Mouse (Mus musculus) heart, embryonic 16.5 days (tissue): Measurements from ENCODE around the gene Amot. TPM values are rescaled to one million over a fixed set of nuclear protein-coding genes. Genes with fewer than 3 reads are reported as not detected.
A peak's percentile ranks its signal among the peaks of the same experiment; 100 is the strongest.

ENCODE experiments used
- ATAC-seq: fragments of 200-750 bp; cut with Nextera tagmentation; replicated peaks from 2 replicates; pipeline ENCODE4 v1.8.0; 2017; ENCODE audit warnings: moderate number of reproducible peaks; ENCODE audit not compliant: insufficient read depth, low FRiP score; ENCODE audit errors: extremely low read depth
- H3K27ac ChIP-seq: fragments of 300-500 bp; sonication (generic); 2 replicates; pipeline ENCODE4 v1.5.1; 2014; ENCODE audit warnings: mild to moderate bottlenecking, low read length, control low read depth, moderate library complexity
- H3K27me3 ChIP-seq: fragments of 300-500 bp; sonication (generic); 2 replicates; pipeline ENCODE4 v1.6.1; 2014; ENCODE audit warnings: low read length, mixed read lengths; ENCODE audit not compliant: control insufficient read depth, insufficient read depth
- H3K36me3 ChIP-seq: fragments of 300-500 bp; sonication (generic); 2 replicates; pipeline ENCODE4 v1.6.1; 2014; ENCODE audit not compliant: control insufficient read depth, insufficient read depth
- H3K4me1 ChIP-seq: fragments of 300-500 bp; sonication (generic); 2 replicates; pipeline ENCODE4 v1.6.1; 2014; ENCODE audit warnings: low read length, mixed read lengths; ENCODE audit not compliant: control insufficient read depth, insufficient read depth
- H3K4me2 ChIP-seq: fragments of 300-500 bp; sonication (generic); 2 replicates; pipeline ENCODE4 v1.6.1; 2014; ENCODE audit warnings: low read depth, mild to moderate bottlenecking, control low read depth, low read length
- H3K4me3 ChIP-seq: fragments of 300-500 bp; sonication (generic); 2 replicates; pipeline ENCODE4 v1.5.1; 2014; ENCODE audit warnings: mild to moderate bottlenecking, control low read depth, low read length
- H3K9ac ChIP-seq: fragments of 300-500 bp; sonication (generic); 2 replicates; pipeline ENCODE4 v1.6.1; 2014; ENCODE audit warnings: low read length, control low read depth
- H3K9me3 ChIP-seq: fragments of 300-500 bp; sonication (generic); replicated peaks from 2 replicates; pipeline ENCODE4 v1.6.1; 2016; ENCODE audit warnings: low read length; ENCODE audit not compliant: control insufficient read depth
- WGBS: fragments of 180-500 bp; shearing (Covaris S2); extraction: QIAGEN DNeasy Blood & Tissue Kit; methylation state at CpG from one replicate; pipeline ENCODE4 v1.1.7; 2014; 5-methylcytosine and 5-hydroxymethylcytosine counted together
- polyA plus RNA-seq: library from polyadenylated mRNA; unstranded; fragments of >200 nt; fragmentation: Nextera tagmentation; extraction: Ambion mirVana; gene quantifications from 2 replicates; pipeline ENCODE4 v1.2.1, GENCODE M21; 2015

Amot gene
- polyA plus RNA-seq = 4.5 and 4.8 TPM in 2 replicates

GRCm38 (mm10) chrX:145504717-145505415 is at the start of gene Amot:
Gene Amot (minus strand): TSS chrX:145505181.
- ATAC-seq = peak; percentile 96

GRCm38 (mm10) chrX:145545060-145545459 is 40.1 kb upstream of the Amot start:
- no peak overlapping the region for H3K4me2 ChIP-seq
- H3K36me3 ChIP-seq = no peaks in the 10 kb centered on the region
- H3K4me1 ChIP-seq = no peaks in the 10 kb centered on the region
- ATAC-seq = no peak
- 77% methylated on average over 3 of the region's 3 CpGs for WGBS
- H3K4me3 ChIP-seq = no peak overlapping the region
- H3K27me3 ChIP-seq = no peaks in the 10 kb centered on the region
- no peak overlapping the region for H3K9ac ChIP-seq
- H3K9me3 ChIP-seq = no peaks in the 10 kb centered on the region
- no peak overlapping the region for H3K27ac ChIP-seq

More at GRCm38 (mm10) chrX:145504717-145505415, at the start of gene Amot:
- H3K27ac ChIP-seq = peak within 1 kb of the TSS; percentile 51; the same call in 1 of the 2 replicates
- H3K9ac ChIP-seq = peak within 1 kb of the TSS; percentile 66
- H3K4me3 ChIP-seq = peak within 1 kb of the TSS; percentile 66
- 12% methylated on average over 32 of the region's 34 CpGs for WGBS
- peak within 1 kb of the TSS; percentile 81 for H3K4me2 ChIP-seq
- H3K36me3 ChIP-seq = no peaks in the 10 kb centered on the region
- no peaks in the 10 kb centered on the region for H3K9me3 ChIP-seq
- no peaks in the 10 kb centered on the region for H3K27me3 ChIP-seq
- H3K4me1 ChIP-seq = no peaks in the 10 kb centered on the region

GRCm38 (mm10) chrX:145543602-145544490 is 38.9 kb upstream of the Amot start:
- no peak for ATAC-seq
- no peaks in the 10 kb centered on the region for H3K4me1 ChIP-seq
- no peak overlapping the region for H3K4me2 ChIP-seq
- no peak overlapping the region for H3K9ac ChIP-seq
- WGBS = 52% methylated on average over 4 of the region's 4 CpGs
- no peaks in the 10 kb centered on the region for H3K9me3 ChIP-seq
- no peak overlapping the region for H3K27ac ChIP-seq
- no peaks in the 10 kb centered on the region for H3K27me3 ChIP-seq
- no peak overlapping the region for H3K4me3 ChIP-seq
- no peaks in the 10 kb centered on the region for H3K36me3 ChIP-seq

- Histone ChIP-seq H3K9me3 (no peaks in the 10 kb centered on the region), H3K27ac (no peak overlapping the region), H3K4me3 (no peak overlapping the region), H3K9ac (no peak overlapping the region), H3K36me3 (no peaks in the 10 kb centered on the region), H3K4me1 (no peaks in the 10 kb centered on the region), H3K4me2 (no peak overlapping the region), H3K27me3 (no peaks in the 10 kb centered on the region)
- no peak for ATAC-seq
- 71% methylated on average over 1 of the region's 1 CpGs for WGBS
Observed at GRCm38 (mm10) chrX:145541050-145541449, 36.1 kb upstream of the Amot start.

GRCm38 (mm10) chrX:145540321-145540720 is 35.3 kb upstream of the Amot start:
- no peak overlapping the region for H3K4me2 ChIP-seq
- H3K27ac ChIP-seq = no peak overlapping the region
- H3K4me3 ChIP-seq = no peak overlapping the region
- no peak overlapping the region for H3K9ac ChIP-seq
- 87% methylated on average over 1 of the region's 1 CpGs for WGBS
- ATAC-seq = no peak
- no peaks in the 10 kb centered on the region for H3K36me3 ChIP-seq
- no peaks in the 10 kb centered on the region for H3K4me1 ChIP-seq
- H3K27me3 ChIP-seq = no peaks in the 10 kb centered on the region
- no peaks in the 10 kb centered on the region for H3K9me3 ChIP-seq

- H3K27me3 ChIP-seq = no peaks in the 10 kb centered on the region
- no peaks in the 10 kb centered on the region for H3K9me3 ChIP-seq
- no peaks in the 10 kb centered on the region for H3K36me3 ChIP-seq
- 57% methylated on average over 1 of the region's 1 CpGs for WGBS
- ATAC-seq = no peak
- H3K27ac ChIP-seq = no peak overlapping the region
- H3K4me2 ChIP-seq = no peak overlapping the region
- H3K4me1 ChIP-seq = no peaks in the 10 kb centered on the region
- no peak overlapping the region for H3K9ac ChIP-seq
- H3K4me3 ChIP-seq = no peak overlapping the region
Observed at GRCm38 (mm10) chrX:145529602-145530001, 24.6 kb upstream of the Amot start.

GRCm38 (mm10) chrX:145516322-145517066 is 11.5 kb upstream of the Amot start:
- Histone ChIP-seq H3K9ac (no peak overlapping the region), H3K4me2 (no peak overlapping the region), H3K4me3 (no peak overlapping the region), H3K9me3 (no peaks in the 10 kb centered on the region), H3K27ac (no peak overlapping the region), H3K27me3 (no peaks in the 10 kb centered on the region), H3K36me3 (no peaks in the 10 kb centered on the region), H3K4me1 (no peaks in the 10 kb centered on the region)
- ATAC-seq = no peak
- WGBS = 54% methylated on average over 10 of the region's 10 CpGs

GRCm38 (mm10) chrX:145515498-145516158 is 10.6 kb upstream of the Amot start:
- H3K4me1 ChIP-seq = no peaks in the 10 kb centered on the region
- H3K4me2 ChIP-seq = no peak overlapping the region
- ATAC-seq = no peak
- H3K36me3 ChIP-seq = no peaks in the 10 kb centered on the region
- 54% methylated on average over 9 of the region's 9 CpGs for WGBS
- H3K27ac ChIP-seq = no peak overlapping the region
- no peak overlapping the region for H3K4me3 ChIP-seq
- H3K9me3 ChIP-seq = no peaks in the 10 kb centered on the region
- H3K27me3 ChIP-seq = no peaks in the 10 kb centered on the region
- H3K9ac ChIP-seq = no peak overlapping the region
